Mouse (Mus musculus) granulocyte monocyte progenitor cell, adult 5-6 weeks (primary cell): ENCODE data around the gene Gfod1. TPM values are rescaled to one million over a fixed set of nuclear protein-coding genes. Genes with fewer than 3 reads are reported as not detected.
A peak's percentile ranks its signal among the peaks of the same experiment; 100 is the strongest.

Experiments
- ATAC-seq: replicated peaks from 2 replicates; pipeline ENCODE4 v1.8.0; 2016; ENCODE audit warnings: mild to moderate bottlenecking, moderate TSS enrichment, inconsistent platforms; ENCODE audit not compliant: poor library complexity, severe bottlenecking
- total RNA-seq, 2 experiments: library from RNA; stranded (forward) in 1 of 2; stranded (reverse) in 1 of 2; fragments of 200-712, 200-1000 nt in 1 of 2; fragments of >200 nt in 1 of 2; fragmentation: Nextera tagmentation in 1 of 2; gene quantifications; 2 replicates each; pipeline ENCODE4 v1.2.3; 2014 to 2017

The Gfod1 gene
- total RNA-seq, 2 experiments from 2014 or later, result 7.8 to 13.9 TPM

GRCm38 (mm10) chr13:43267216-43267615 is 36.8 kb downstream of the Gfod1 start:
- no peak for ATAC-seq

- peak; percentile 65 for ATAC-seq
These were observed 37.6 kb downstream of the Gfod1 start for GRCm38 (mm10) chr13:43266333-43266732.

DNA sequence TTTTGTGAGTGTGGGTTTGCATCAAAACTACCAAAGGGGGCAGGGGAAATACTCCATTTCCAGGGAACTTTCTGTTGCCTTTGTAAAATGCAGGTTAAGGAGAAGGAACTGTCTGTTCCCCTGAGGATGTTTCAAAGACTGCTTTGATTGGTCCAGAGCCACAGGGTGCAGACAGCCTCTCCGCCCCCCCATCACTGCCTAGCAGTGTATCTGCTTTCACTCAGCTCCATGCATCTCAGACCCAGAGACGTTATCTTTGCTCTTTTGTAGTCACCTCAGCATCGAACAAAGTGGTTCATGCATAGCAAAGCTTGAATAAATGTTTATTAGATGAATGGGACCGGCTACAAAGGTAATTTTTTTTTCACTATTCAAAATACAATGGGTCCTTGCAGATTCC is 38.9 kb downstream of the Gfod1 start:
- no peak for ATAC-seq

DNA sequence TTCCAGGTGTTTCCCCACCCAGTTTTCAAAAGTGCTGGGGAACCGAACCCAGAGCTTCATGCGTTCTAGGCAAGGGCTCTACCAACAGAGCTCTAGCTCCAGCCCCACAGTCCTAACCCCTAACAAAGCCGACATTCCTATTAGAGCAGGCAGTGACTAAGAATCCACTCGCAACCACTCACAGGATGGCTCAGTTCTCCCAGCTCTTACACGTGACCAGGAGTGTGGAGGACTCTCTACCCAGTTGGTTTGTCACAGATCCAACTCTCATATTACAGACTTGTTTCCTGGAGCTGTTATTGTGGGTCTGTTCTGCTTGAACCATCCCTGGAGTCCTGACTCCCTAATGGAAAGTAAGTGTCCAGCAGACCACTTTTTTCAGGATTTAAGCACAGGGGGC is 40.3 kb downstream of the Gfod1 start:
- no peak for ATAC-seq

DNA sequence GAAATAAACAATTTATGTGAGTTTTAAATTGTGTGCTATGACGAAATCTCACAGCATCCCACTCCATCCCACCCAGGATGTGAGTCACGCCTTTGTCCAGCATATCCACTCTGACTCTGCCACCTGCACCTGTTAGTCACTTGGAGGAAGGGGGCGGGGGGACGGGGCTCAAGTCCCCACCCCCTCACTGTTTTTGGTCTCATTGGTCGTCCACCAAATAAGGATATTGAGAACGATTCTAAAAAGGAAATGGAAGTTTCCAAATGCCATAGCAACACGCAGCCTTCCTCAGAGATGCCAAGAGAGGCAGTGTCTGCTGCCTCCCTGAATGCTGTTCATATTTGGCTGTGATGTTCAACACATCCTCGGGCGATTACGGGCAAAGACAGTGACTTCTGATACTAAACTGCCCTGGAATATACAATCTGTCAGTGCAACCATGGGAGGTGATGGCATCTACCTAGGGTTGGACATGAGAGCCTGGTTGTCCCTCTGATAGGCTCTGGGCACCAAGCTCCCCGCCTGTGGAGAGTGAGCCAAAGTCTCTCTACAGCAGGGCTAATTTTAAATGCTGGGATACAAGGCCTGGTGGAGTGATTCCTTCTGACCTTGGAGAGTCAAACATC is 41.7 kb downstream of the Gfod1 start:
- ATAC-seq, result peak; percentile 49

- peak; percentile 79 for ATAC-seq
These were observed 42.7 kb downstream of the Gfod1 start for GRCm38 (mm10) chr13:43261287-43261686.

- ATAC-seq, result peak; percentile 45
These were observed 43.2 kb downstream of the Gfod1 start for GRCm38 (mm10) chr13:43260731-43261130.

- ATAC-seq, result no peak
These were observed 47.5 kb downstream of the Gfod1 start for GRCm38 (mm10) chr13:43256447-43256846.

- no peak for ATAC-seq
These were observed 50.4 kb downstream of the Gfod1 start for GRCm38 (mm10) chr13:43253526-43253925.

- ATAC-seq, result no peak
These were observed 51.7 kb downstream of the Gfod1 start for GRCm38 (mm10) chr13:43252105-43252790.

GRCm38 (mm10) chr13:43251391-43251790 is 52.6 kb downstream of the Gfod1 start:
- ATAC-seq, result no peak

GRCm38 (mm10) chr13:43250653-43251052 is 53.3 kb downstream of the Gfod1 start:
- peak; percentile 93 for ATAC-seq

DNA sequence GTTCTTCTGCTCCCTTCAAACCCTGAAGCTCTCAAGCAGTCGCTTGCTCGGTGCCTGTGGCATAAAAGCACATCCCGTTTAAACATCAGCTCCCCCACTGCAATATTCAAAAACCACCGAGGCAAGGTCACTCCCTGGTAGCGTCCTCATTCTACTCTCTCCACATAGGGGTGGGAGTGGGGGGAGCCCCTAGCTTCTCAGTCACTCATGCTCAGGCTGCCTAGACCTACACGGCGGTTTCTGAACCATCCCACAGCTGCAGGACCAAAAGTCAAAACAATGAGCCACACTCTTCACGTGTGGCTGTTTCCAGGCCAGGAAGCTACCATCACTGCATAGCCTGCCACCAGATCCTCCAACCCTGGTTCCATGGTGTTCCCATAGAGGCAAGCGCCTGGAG is 53.9 kb downstream of the Gfod1 start:
- no peak for ATAC-seq

DNA sequence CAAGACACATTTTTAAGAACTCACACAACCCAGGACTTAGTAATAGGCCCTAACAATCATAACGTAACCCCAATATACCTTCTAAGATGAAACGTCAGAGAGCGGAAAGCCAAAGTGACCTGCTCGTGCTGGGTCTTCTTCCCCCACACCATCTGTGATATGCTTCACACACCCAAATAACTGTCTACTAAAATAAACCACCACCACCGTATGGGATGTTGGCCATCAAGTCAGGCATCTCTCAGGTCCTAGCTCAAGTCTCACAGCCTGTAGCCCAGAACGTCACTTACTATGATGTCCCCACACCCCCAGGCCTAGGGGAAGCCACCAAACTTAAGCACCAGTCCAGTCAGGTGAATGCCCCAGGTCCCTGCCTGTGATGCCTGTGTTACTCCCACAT is 55.6 kb downstream of the Gfod1 start:
- ATAC-seq, result no peak

DNA sequence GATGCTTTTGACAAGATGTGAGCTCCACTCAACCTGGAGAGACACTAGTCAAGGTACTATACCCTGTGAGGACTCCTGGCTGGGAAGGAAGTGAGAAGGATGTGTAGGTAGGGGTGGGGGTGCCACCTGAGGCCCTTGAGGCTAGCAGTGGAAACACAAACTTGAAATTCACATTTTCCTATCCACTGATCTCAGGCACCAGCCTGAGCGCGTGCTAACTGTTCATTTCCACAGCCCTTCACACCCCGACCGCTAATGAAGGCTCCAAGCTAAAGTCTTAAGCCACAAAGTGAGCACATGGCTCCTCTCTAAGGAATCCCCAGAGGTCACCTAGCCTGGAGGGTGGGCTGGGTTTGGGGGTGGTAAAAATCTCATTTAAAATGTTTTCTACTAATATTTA is 57.1 kb downstream of the Gfod1 start:
- ATAC-seq, result no peak

GRCm38 (mm10) chr13:43243793-43244192 is 60.2 kb downstream of the Gfod1 start:
- ATAC-seq, result no peak

DNA sequence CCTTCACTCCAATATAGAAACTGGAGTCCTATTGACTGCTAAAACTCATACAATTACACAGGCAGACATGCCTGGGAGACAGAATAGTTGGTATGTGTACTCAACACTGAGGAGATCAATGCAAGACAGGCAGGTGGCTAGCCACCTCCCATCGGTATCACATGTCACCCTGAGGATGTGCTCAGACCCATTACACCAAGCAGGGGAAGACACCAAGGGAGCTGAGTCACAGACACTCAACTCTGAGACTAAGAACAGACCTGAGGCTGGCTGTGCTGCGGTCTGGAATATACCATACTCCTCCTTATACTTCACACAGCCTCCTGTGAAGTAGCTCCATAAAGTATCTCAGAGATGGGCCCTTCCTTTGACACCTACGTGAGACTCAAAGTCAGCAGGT is 60.7 kb downstream of the Gfod1 start:
- 0 out of 2 replicates have a peak, but pooled peaks have one; percentile 54 for ATAC-seq

- ATAC-seq, result no peak
These were observed 62.2 kb downstream of the Gfod1 start for GRCm38 (mm10) chr13:43241750-43242149.

- peak; percentile 24; the same call in 1 of the 2 replicates for ATAC-seq
These were observed 62.9 kb downstream of the Gfod1 start for GRCm38 (mm10) chr13:43241069-43241468.

- ATAC-seq, result peak; percentile 57
These were observed 64.2 kb downstream of the Gfod1 start for GRCm38 (mm10) chr13:43239790-43240216.

GRCm38 (mm10) chr13:43236630-43237029 is 67.3 kb downstream of the Gfod1 start:
- ATAC-seq, result no peak

GRCm38 (mm10) chr13:43235982-43236381 is 68.0 kb downstream of the Gfod1 start:
- ATAC-seq, result no peak
